Mouse (Mus musculus) yolk sac, embryonic 10.5 days (tissue): Measurements from ENCODE around the gene Zc3h10.

Experiments used
- DNase-seq: peaks from one replicate; pipeline ENCODE4 v3.0.0-alpha.2; 2017; ENCODE audit warnings: low spot score

Zc3h10 gene

GRCm38 (mm10) chr10:128547361-128548032, at the start of gene Zc3h10:
Zc3h10 (minus strand) TSS chr10:128547774.
- peak; percentile 97 for DNase-seq

- no peak for DNase-seq
Measured at GRCm38 (mm10) chr10:128592797-128593196, 45.2 kb upstream of the Zc3h10 start.

GRCm38 (mm10) chr10:128591436-128591835, 43.9 kb upstream of the Zc3h10 start:
- no peak for DNase-seq

GRCm38 (mm10) chr10:128590193-128590690, 42.7 kb upstream of the Zc3h10 start:
- DNase-seq, result peak; percentile 77

- peak; percentile 84 for DNase-seq
Measured at GRCm38 (mm10) chr10:128589464-128590192, 42.1 kb upstream of the Zc3h10 start, which contains the start of gene Erbb3. Erbb3 (minus strand) TSS chr10:128589652.

- peak; percentile 59 for DNase-seq
Measured at GRCm38 (mm10) chr10:128588775-128589463, 41.3 kb upstream of the Zc3h10 start.

- peak; percentile 32 for DNase-seq
Measured at GRCm38 (mm10) chr10:128588136-128588535, 40.6 kb upstream of the Zc3h10 start.

GRCm38 (mm10) chr10:128587697-128588096, 40.1 kb upstream of the Zc3h10 start:
- DNase-seq, result peak; percentile 80

- no peak for DNase-seq
Measured at GRCm38 (mm10) chr10:128587120-128587519, 39.5 kb upstream of the Zc3h10 start.

- no peak for DNase-seq
Measured at GRCm38 (mm10) chr10:128586546-128586945, 39.0 kb upstream of the Zc3h10 start.

GRCm38 (mm10) chr10:128584386-128584785, 36.8 kb upstream of the Zc3h10 start:
- peak; percentile 67 for DNase-seq

- DNase-seq, result no peak
Measured at GRCm38 (mm10) chr10:128583644-128584043, 36.1 kb upstream of the Zc3h10 start.

- DNase-seq, result no peak
Measured at GRCm38 (mm10) chr10:128579731-128580130, 32.2 kb upstream of the Zc3h10 start.

- no peak for DNase-seq
Measured at GRCm38 (mm10) chr10:128579298-128579697, 31.7 kb upstream of the Zc3h10 start.

- DNase-seq, result no peak
Measured at GRCm38 (mm10) chr10:128578330-128578729, 30.8 kb upstream of the Zc3h10 start.

GRCm38 (mm10) chr10:128575063-128575462, 27.5 kb upstream of the Zc3h10 start:
- DNase-seq, result no peak

GRCm38 (mm10) chr10:128565788-128566531, 18.4 kb upstream of the Zc3h10 start, which contains the start of gene Pa2g4:
Pa2g4 (minus strand) TSS chr10:128565987.
- DNase-seq, result peak; percentile 100

- DNase-seq, result no peak
Measured at GRCm38 (mm10) chr10:128565206-128565787, 17.7 kb upstream of the Zc3h10 start.

GRCm38 (mm10) chr10:128563544-128563943, 16.0 kb upstream of the Zc3h10 start:
- DNase-seq, result no peak

- DNase-seq, result no peak
Measured at GRCm38 (mm10) chr10:128556963-128557362, 9.4 kb upstream of the Zc3h10 start.

GRCm38 (mm10) chr10:128556286-128556685, 8.7 kb upstream of the Zc3h10 start:
- no peak for DNase-seq
